Mouse (Mus musculus) midbrain, embryonic 10.5 days (tissue): ENCODE results near the gene Mrgpra1. TPM values are rescaled to one million over a fixed set of nuclear protein-coding genes. Genes with fewer than 3 reads are reported as not detected.
"Not testable (repeated sequence)": the region's sequence is repeated elsewhere in the genome, so short reads cannot be mapped to it uniquely, and the experiment has no call there.

ENCODE experiments used
- DNase-seq: peaks from one replicate; pipeline ENCODE4 v3.0.0-alpha.2; 2017; ENCODE audit warnings: low spot score
- H3K27ac ChIP-seq: fragments of 300-500 bp; sonication (generic); replicated peaks from 2 replicates; pipeline ENCODE4 v1.5.1; 2016; ENCODE audit warnings: mild to moderate bottlenecking
- H3K27me3 ChIP-seq: fragments of 300-500 bp; sonication (generic); 2 replicates; pipeline ENCODE4 v1.6.1; 2016; ENCODE audit warnings: low read depth, mild to moderate bottlenecking; ENCODE audit not compliant: poor library complexity, severe bottlenecking
- H3K36me3 ChIP-seq: fragments of 300-500 bp; sonication (generic); 2 replicates; pipeline ENCODE4 v1.6.1; 2016; ENCODE audit warnings: mild to moderate bottlenecking, moderate library complexity
- H3K4me1 ChIP-seq: fragments of 300-500 bp; sonication (generic); 2 replicates; pipeline ENCODE4 v1.6.1; 2016
- H3K4me3 ChIP-seq: fragments of 300-500 bp; sonication (generic); 2 replicates; pipeline ENCODE4 v1.5.1; 2016; ENCODE audit warnings: mild to moderate bottlenecking, moderate library complexity
- H3K9me3 ChIP-seq: fragments of 300-500 bp; sonication (generic); replicated peaks from 2 replicates; pipeline ENCODE4 v1.6.1; 2016; ENCODE audit warnings: mild to moderate bottlenecking
- WGBS: fragments of 180-500 bp; shearing (Covaris S2); methylation state at CpG from one replicate; pipeline ENCODE4 v1.1.7; 2016; 5-methylcytosine and 5-hydroxymethylcytosine counted together
- polyA plus RNA-seq: library from polyadenylated mRNA; unstranded; fragments of >200 nt; fragmentation: Nextera tagmentation; extraction: Ambion mirVana; gene quantifications from 2 replicates; pipeline ENCODE4 v1.2.1, GENCODE M21; 2016

The Mrgpra1 gene
- not detected in 2 replicates for polyA plus RNA-seq

- Histone ChIP-seq H3K27ac (no peak within 1 kb of the TSS), H3K9me3 (peaks cover 50% of the 10 kb centered on the region), H3K4me3 (no peak within 1 kb of the TSS), H3K4me1 (no peaks in the 10 kb centered on the region), H3K36me3 (no peaks in the 10 kb centered on the region), H3K27me3 (no peaks in the 10 kb centered on the region)
- no peak for DNase-seq
- WGBS, result 90% methylated on average over 1 of the region's 1 CpGs
Observed at GRCm38 (mm10) chr7:47354140-47354539, at the start of gene Mrgpra1. Mrgpra1 (minus strand) TSS chr7:47354240.

GRCm38 (mm10) chr7:47401125-47401524 lies 47.1 kb upstream of the Mrgpra1 start:
- no peak overlapping the region for H3K4me3 ChIP-seq
- H3K9me3 ChIP-seq, result peaks cover 33% of the 10 kb centered on the region
- H3K4me1 ChIP-seq, result no peaks in the 10 kb centered on the region
- no peaks in the 10 kb centered on the region for H3K36me3 ChIP-seq
- no peak overlapping the region for H3K27ac ChIP-seq
- no peak for DNase-seq
- H3K27me3 ChIP-seq, result no peaks in the 10 kb centered on the region

GRCm38 (mm10) chr7:47348421-47348820 lies 5.6 kb downstream of the Mrgpra1 start:
- H3K27ac ChIP-seq, result no peak overlapping the region
- DNase-seq, result no peak
- 70% methylated on average over 3 of the region's 3 CpGs for WGBS
- no peaks in the 10 kb centered on the region for H3K27me3 ChIP-seq
- no peak overlapping the region for H3K4me3 ChIP-seq
- no peaks in the 10 kb centered on the region for H3K4me1 ChIP-seq
- H3K36me3 ChIP-seq, result no peaks in the 10 kb centered on the region
- peaks cover 59% of the 10 kb centered on the region for H3K9me3 ChIP-seq

GRCm38 (mm10) chr7:47345905-47346478 lies 8.0 kb downstream of the Mrgpra1 start:
- no peak overlapping the region for H3K4me3 ChIP-seq
- DNase-seq, result no peak
- no peaks in the 10 kb centered on the region for H3K27me3 ChIP-seq
- H3K36me3 ChIP-seq, result no peaks in the 10 kb centered on the region
- WGBS, result 90% methylated on average over 4 of the region's 4 CpGs
- no peaks in the 10 kb centered on the region for H3K4me1 ChIP-seq
- H3K9me3 ChIP-seq, result peaks cover 72% of the 10 kb centered on the region
- H3K27ac ChIP-seq, result no peak overlapping the region

GRCm38 (mm10) chr7:47341887-47342286 lies 12.2 kb downstream of the Mrgpra1 start:
- H3K27me3 ChIP-seq, H3K36me3 ChIP-seq, H3K4me1 ChIP-seq, DNase-seq, H3K4me3 ChIP-seq, H3K27ac ChIP-seq: not testable (repeated sequence)
- WGBS, result 82% methylated on average over 3 of the region's 3 CpGs
- H3K9me3 ChIP-seq, result peaks cover 57% of the 10 kb centered on the region

GRCm38 (mm10) chr7:47341389-47341788 lies 12.7 kb downstream of the Mrgpra1 start:
- WGBS, result 68% methylated on average over 3 of the region's 3 CpGs
- DNase-seq, H3K4me3 ChIP-seq, H3K36me3 ChIP-seq, H3K27ac ChIP-seq, H3K4me1 ChIP-seq, H3K27me3 ChIP-seq: not testable (repeated sequence)
- peaks cover 59% of the 10 kb centered on the region for H3K9me3 ChIP-seq

- Histone ChIP-seq H3K4me3 (no peak overlapping the region), H3K9me3 (peaks cover 45% of the 10 kb centered on the region), H3K27me3 (no peaks in the 10 kb centered on the region), H3K27ac (no peak overlapping the region), H3K4me1 (no peaks in the 10 kb centered on the region), H3K36me3 (no peaks in the 10 kb centered on the region)
- DNase-seq, result no peak
- WGBS, result 68% methylated on average over 1 of the region's 1 CpGs
Observed at GRCm38 (mm10) chr7:47318299-47318698, 35.7 kb downstream of the Mrgpra1 start.

- Histone ChIP-seq H3K4me1 (no peaks in the 10 kb centered on the region), H3K9me3 (peaks cover 47% of the 10 kb centered on the region), H3K36me3 (no peaks in the 10 kb centered on the region), H3K27ac (no peak overlapping the region), H3K4me3 (no peak overlapping the region), H3K27me3 (no peaks in the 10 kb centered on the region)
- DNase-seq, result no peak
- WGBS, result 34% methylated on average over 4 of the region's 4 CpGs
Observed at GRCm38 (mm10) chr7:47312289-47312688, 41.8 kb downstream of the Mrgpra1 start.

GRCm38 (mm10) chr7:47309855-47310254 lies 44.2 kb downstream of the Mrgpra1 start:
- WGBS, result 92% methylated on average over 10 of the region's 10 CpGs
- H3K36me3 ChIP-seq, result no peaks in the 10 kb centered on the region
- no peak for DNase-seq
- peaks cover 51% of the 10 kb centered on the region for H3K9me3 ChIP-seq
- no peak overlapping the region for H3K27ac ChIP-seq
- no peaks in the 10 kb centered on the region for H3K27me3 ChIP-seq
- no peak overlapping the region for H3K4me3 ChIP-seq
- H3K4me1 ChIP-seq, result no peaks in the 10 kb centered on the region

GRCm38 (mm10) chr7:47304661-47305060 lies 49.4 kb downstream of the Mrgpra1 start:
- not testable (repeated sequence) for H3K36me3 ChIP-seq, H3K4me3 ChIP-seq, H3K27me3 ChIP-seq, H3K27ac ChIP-seq, DNase-seq, H3K4me1 ChIP-seq
- H3K9me3 ChIP-seq, result peaks cover 24% of the 10 kb centered on the region
- whole genome bisulfite sequencing, result 83% methylated on average over 5 of the region's 6 CpGs

GRCm38 (mm10) chr7:47299612-47300011 lies 54.4 kb downstream of the Mrgpra1 start:
- H3K4me1 ChIP-seq, H3K27ac ChIP-seq, H3K36me3 ChIP-seq, H3K4me3 ChIP-seq, DNase-seq, H3K27me3 ChIP-seq: not testable (repeated sequence)
- peaks cover 32% of the 10 kb centered on the region for H3K9me3 ChIP-seq
